In the genomic region with DNA sequence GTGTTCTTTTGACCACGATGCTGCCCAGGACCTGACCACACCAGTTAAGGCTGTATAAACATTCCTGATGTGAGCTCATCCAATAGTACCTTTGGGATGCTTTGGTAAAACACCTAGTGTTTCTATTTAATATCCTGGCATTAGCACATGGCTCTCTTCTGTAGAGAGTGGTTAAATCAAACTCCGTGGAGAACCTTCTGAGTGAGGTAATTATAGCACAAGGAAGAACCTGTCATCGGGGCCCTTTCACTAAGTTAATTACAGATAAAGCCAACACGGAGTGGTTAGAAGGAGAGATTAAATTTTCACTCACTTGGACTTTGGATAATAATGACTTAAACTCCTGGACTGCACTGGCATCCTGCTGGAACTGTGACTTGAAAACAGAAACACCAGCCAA, we compare ENCODE assay signal across 21 mouse cellular contexts.
A peak's percentile ranks its signal among the peaks of the same experiment; 100 is the strongest.
DNase-seq lines count a peak whose midpoint lies in the region; ATAC-seq and TF ChIP-seq lines count a peak whose summit lies in the region.
"Had no signal": no experiment of that assay in that cellular context is flagged by ENCODE, and none has a peak within 500 bp of the region (broad histone marks: within the 10 kb centered on the region; RNA-seq: fewer than 3 reads in every experiment).

No protein-coding gene starts in this region.

- H3K27ac ChIP-seq in kidney, embryonic 15.5 days, result no peak overlapping the region
- H3K27ac ChIP-seq: embryonic facial prominence, embryonic 13.5 days; forebrain, embryonic 12.5 days; heart, embryonic 10.5 days; hindbrain, embryonic 10.5 days had no signal

- TF ChIP-seq CTCF in Patski (IDR thresholded peaks at IDR 0.05), result no peak

- H3K9ac ChIP-seq in kidney, embryonic 15.5 days, result no peak overlapping the region
- H3K9ac ChIP-seq: embryonic facial prominence, embryonic 13.5 days; forebrain, embryonic 12.5 days had no signal

- H3K36me3 ChIP-seq in kidney, embryonic 15.5 days, result no peaks in the 10 kb centered on the region
- H3K36me3 ChIP-seq: embryonic facial prominence, embryonic 13.5 days; forebrain, embryonic 12.5 days; G1E; heart, embryonic 10.5 days; hindbrain, embryonic 10.5 days had no signal

- H3K27me3 ChIP-seq in Patski, result no peaks in the 10 kb centered on the region
- no peaks in the 10 kb centered on the region for H3K27me3 ChIP-seq in kidney, embryonic 15.5 days
- H3K27me3 ChIP-seq: forebrain, embryonic 12.5 days had no signal

- H3K4me2 ChIP-seq in kidney, embryonic 15.5 days, result no peak overlapping the region
- H3K4me2 ChIP-seq: embryonic facial prominence, embryonic 13.5 days; forebrain, embryonic 12.5 days had no signal

- in situ Hi-C loops in Patski (cut with MboI; ENCODE audit: low pct_unique_long_range_greater_than_20kb), result no loop called here

- H3K9me3 ChIP-seq in kidney, embryonic 15.5 days (replicated peaks), result no peaks in the 10 kb centered on the region
- H3K9me3 ChIP-seq: embryonic facial prominence, embryonic 13.5 days; forebrain, embryonic 12.5 days; G1E; heart, embryonic 10.5 days; hindbrain, embryonic 10.5 days had no signal

- H3K4me3 ChIP-seq in kidney, embryonic 15.5 days (replicated peaks), result no peak overlapping the region
- H3K4me3 ChIP-seq: embryonic facial prominence, embryonic 13.5 days; forebrain, embryonic 12.5 days; heart, embryonic 10.5 days; hindbrain, embryonic 10.5 days had no signal

- DNase-seq in kidney, adult 8-10 months, result peak; percentile 27 to 50
- DNase-seq in kidney, adult 18-20 months, result no peak
- DNase-seq in Patski (ENCODE audit: low read depth, low spot score), result peak; percentile 58
- DNase-seq in kidney, postnatal 36 days, result peak; percentile 16 to 65
- DNase-seq in thymus, postnatal 10 days (ENCODE audit: low spot score in 2 of 2), result no peak
- no peak for DNase-seq in B cell, adult 2 months
- no peak for DNase-seq in adrenal gland, postnatal 4 days (ENCODE audit: low spot score in 2 of 2)
- DNase-seq: adrenal gland, postnatal 10 days; cerebellum, adult 11-12 months; cerebellum, adult 9-11 months; cerebellum, postnatal 36 days; gastrocnemius, postnatal 10 days; heart, adult 18-20 months had no signal

- ATAC-seq in Patski, result peak; percentile 80
- ATAC-seq in kidney, embryonic 15.5 days (replicated peaks; ENCODE audit: low FRiP score), result 0 out of 2 replicates have a peak, but pooled peaks have one; percentile 36
- ATAC-seq: CD4-positive, CD25-positive, alpha-beta regulatory T cell, adult 4 months; forebrain, embryonic 16.5 days had no signal

- POLR2A ChIA-PET in Patski (lab: Charles Lee), result no interaction called here

- CTCF ChIA-PET in Patski (lab: Charles Lee), result no interaction called here

- WGBS in kidney, embryonic 15.5 days, result 59% methylated on average over 4 of the region's 4 CpGs

- H3K4me1 ChIP-seq in kidney, embryonic 15.5 days, result no peaks in the 10 kb centered on the region
- H3K4me1 ChIP-seq: forebrain, embryonic 12.5 days; hindbrain, embryonic 10.5 days had no signal

Comparison
In these comparisons a context has a peak if more than half of its experiments do, and no peak if none do; other contexts are left out.
1. DNase-seq: peak in kidney, adult 8-10 months (2 of 2), Patski (single experiment) and kidney, postnatal 36 days (2 of 2); none in kidney, adult 18-20 months (single experiment), thymus, postnatal 10 days (0 of 2), B cell, adult 2 months (0 of 2) and adrenal gland, postnatal 4 days (0 of 2).